Mouse (Mus musculus) MEL (cell line): ENCODE results near the gene Dhx35.

Source experiments
- CHD2 ChIP-seq: IDR thresholded peaks from 2 replicates; pipeline ENCODE4 v1.6.1; 2011; ENCODE audit warnings: low read length, improper control_type of control experiment
- CTCF ChIP-seq, 3 experiments: IDR thresholded peaks in 2 of 3; conservative IDR thresholded peaks in 1 of 3; 2 replicates each; pipeline ENCODE4 v1.5.1; 2011 to 2012; ENCODE audit warnings: low read length in 3 of 3, low read depth in 2 of 3, mild to moderate bottlenecking in 2 of 3, improper control_type of control experiment in 1 of 3, inconsistent platforms in 1 of 3, mixed read lengths in 1 of 3, moderate library complexity in 1 of 3; ENCODE audit not compliant: control insufficient read depth in 1 of 3, insufficient read depth in 1 of 3, poor library complexity in 1 of 3, severe bottlenecking in 1 of 3
- HCFC1 ChIP-seq: IDR thresholded peaks from 2 replicates; pipeline ENCODE4 v1.6.1; 2012; ENCODE audit warnings: low read depth, mild to moderate bottlenecking, inconsistent platforms, low read length, improper control_type of control experiment, moderate library complexity
- MAX ChIP-seq: IDR thresholded peaks from 2 replicates; pipeline ENCODE4 v1.6.1; 2011; ENCODE audit warnings: low read length, improper control_type of control experiment
- ZKSCAN1 ChIP-seq: IDR thresholded peaks from 2 replicates; pipeline ENCODE4 v1.6.1; 2012; ENCODE audit warnings: low read depth, mild to moderate bottlenecking, inconsistent platforms, low read length, improper control_type of control experiment, moderate library complexity

- no peak for TF ChIP-seq ZKSCAN1
- peak; percentile 97 for TF ChIP-seq MAX
- no peak for TF ChIP-seq CTCF (IDR thresholded peaks at IDR 0.05 in 2 of 3, conservative IDR thresholded peaks at IDR 0.05 in 1 of 3; ENCODE audit: control insufficient read depth in 1 of 3, insufficient read depth in 1 of 3, low read depth in 2 of 3, low read length in 3 of 3, poor library complexity in 1 of 3, severe bottlenecking in 1 of 3)
- TF ChIP-seq HCFC1 = peak; percentile 88
- TF ChIP-seq CHD2 = peak; percentile 33; the same call in 1 of the 2 replicates
Measured at GRCm38 (mm10) chr2:158794494-158795004, at the start of gene Dhx35.
